Mouse (Mus musculus) testis, adult 2 months (tissue): ENCODE measurements around the gene Gm5141. TPM values are rescaled to one million over a fixed set of nuclear protein-coding genes. Genes with fewer than 3 reads are reported as not detected.
"Not testable (repeated sequence)": the region's sequence is repeated elsewhere in the genome, so short reads cannot be mapped to it uniquely, and the experiment has no call there.

Experiments
- H3K27ac ChIP-seq: fragments of 200-500 bp; 2 replicates; pipeline ENCODE4 v1.5.1; 2012; ENCODE audit warnings: low read depth, low read length; ENCODE audit not compliant: control insufficient read depth, insufficient read depth
- H3K27me3 ChIP-seq: fragments of 200-500 bp; 2 replicates; pipeline ENCODE4 v1.6.1; 2012; ENCODE audit warnings: mild to moderate bottlenecking, low read length, moderate library complexity; ENCODE audit not compliant: control insufficient read depth, insufficient read depth
- H3K36me3 ChIP-seq: fragments of 200-500 bp; 2 replicates; pipeline ENCODE4 v1.6.1; 2012; ENCODE audit warnings: mild to moderate bottlenecking, low read length; ENCODE audit not compliant: control insufficient read depth, insufficient read depth
- H3K4me1 ChIP-seq: fragments of 200-500 bp; 2 replicates; pipeline ENCODE4 v1.6.1; 2012; ENCODE audit warnings: low read length; ENCODE audit not compliant: control insufficient read depth, insufficient read depth
- H3K4me3 ChIP-seq: fragments of 200-500 bp; 2 replicates; pipeline ENCODE4 v1.5.1; 2012; ENCODE audit warnings: low read depth, mild to moderate bottlenecking, low read length, moderate library complexity, mixed read lengths; ENCODE audit not compliant: control insufficient read depth
- CTCF ChIP-seq: fragments of 200-500 bp; IDR thresholded peaks from 2 replicates; pipeline ENCODE4 v1.5.1; 2012; ENCODE audit warnings: low read depth, mild to moderate bottlenecking, inconsistent platforms, low read length, moderate library complexity; ENCODE audit not compliant: control insufficient read depth, insufficient read depth, insufficient replicate concordance
- POLR2A ChIP-seq: fragments of 200-500 bp; IDR thresholded peaks from 2 replicates; pipeline ENCODE4 v1.6.1; 2012; ENCODE audit warnings: low read depth, mild to moderate bottlenecking, inconsistent platforms, low read length, moderate library complexity; ENCODE audit not compliant: control insufficient read depth
- polyA plus RNA-seq: library from polyadenylated mRNA; depleted of rRNA; stranded (reverse); fragments of >200 nt; gene quantifications from 2 replicates; pipeline ENCODE4 v1.2.3, GENCODE M21; 2012; rRNA removed

Gm5141 gene
- polyA plus RNA-seq, 1 experiment = 1.4 TPM

DNA sequence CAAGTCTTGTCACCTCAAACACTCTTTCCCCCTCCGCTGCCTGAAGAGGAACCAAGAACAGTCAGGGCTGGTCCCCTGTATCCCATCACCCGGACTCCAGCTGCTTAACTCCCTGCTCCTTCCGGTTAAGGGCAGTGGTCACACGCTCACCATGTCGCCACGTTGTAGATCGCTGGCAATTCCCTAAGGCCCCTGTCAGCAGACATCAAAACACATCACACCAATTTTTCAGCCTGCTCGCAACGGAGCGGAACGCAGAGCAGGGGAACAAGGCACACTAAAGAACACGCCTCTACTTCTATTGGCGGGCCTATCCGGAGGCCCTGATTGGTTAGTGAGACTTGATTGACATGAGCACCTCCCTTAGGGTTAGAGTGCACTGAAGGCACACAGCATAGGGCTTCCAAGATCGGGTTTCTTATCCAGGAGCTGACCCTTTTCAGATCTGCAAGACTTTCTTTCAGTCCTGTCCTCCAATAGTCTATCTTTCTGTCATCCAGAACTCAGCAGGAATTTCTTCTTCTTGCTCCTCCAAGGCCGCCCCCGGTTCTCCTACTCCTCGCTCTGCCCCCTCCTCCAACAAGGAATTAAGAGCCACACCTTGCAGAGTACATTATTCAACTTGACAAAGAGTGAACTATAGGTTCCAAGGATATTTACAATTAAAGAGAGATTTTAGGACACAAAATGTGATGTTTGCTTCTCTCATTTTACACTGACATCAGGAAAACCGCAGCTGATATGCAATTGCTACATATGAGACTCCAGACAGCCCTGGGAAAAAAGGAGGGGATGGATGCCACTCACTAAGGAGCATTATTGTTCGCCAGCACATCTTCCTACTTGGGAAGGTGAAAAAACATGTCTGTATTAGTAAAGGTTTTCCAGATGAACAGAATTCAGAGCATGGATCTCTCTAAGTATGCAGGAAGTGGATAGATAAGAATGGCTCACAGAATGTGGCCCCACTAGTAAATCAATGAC is 24.9 kb downstream of the Gm5141 start, which contains the start of gene Platr25:
TSS of gene Platr25 (minus strand) at position 278 of the 984 bp plus-strand sequence.
- H3K27ac ChIP-seq = peak within 1 kb of the TSS; percentile 10; the same call in 1 of the 2 replicates
- peak; percentile 48; the same call in 1 of the 2 replicates for TF ChIP-seq POLR2A
- H3K27me3 ChIP-seq, H3K36me3 ChIP-seq, H3K4me1 ChIP-seq: not testable (repeated sequence)
- H3K4me3 ChIP-seq = peak within 1 kb of the TSS; percentile 83

DNA sequence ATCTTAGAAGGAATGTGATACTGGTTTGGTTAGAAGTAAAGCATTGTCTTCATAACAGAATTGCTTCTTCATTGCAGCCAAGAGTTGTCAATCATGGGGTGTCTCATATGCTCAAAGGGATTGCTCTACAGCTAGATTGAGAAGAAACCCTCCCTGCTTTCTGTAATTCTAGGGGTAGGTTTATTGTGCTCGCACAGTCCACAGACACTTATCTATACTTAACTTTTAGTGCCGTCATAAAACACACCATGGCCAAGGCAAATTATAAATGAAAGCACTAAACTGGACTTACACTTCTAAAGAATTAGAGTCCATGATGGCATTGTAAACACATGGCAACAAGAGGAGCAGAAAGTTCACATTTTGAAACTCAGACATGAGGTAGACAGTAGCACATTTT is 52.3 kb downstream of the Gm5141 start:
- Histone ChIP-seq H3K27ac (no peak overlapping the region), H3K4me1 (no peaks in the 10 kb centered on the region), H3K4me3 (no peak overlapping the region), H3K27me3 (no peaks in the 10 kb centered on the region), H3K36me3 (no peaks in the 10 kb centered on the region)
- TF ChIP-seq POLR2A (no peak), CTCF (no peak)

Other genes starting within 250 kb of the Gm5141 start
- gene Zfp935, start 227.3 kb downstream of the Gm5141 start, polyA plus RNA-seq = not detected in 2 replicates
- 0.64 and 1.2 TPM in 2 replicates for gene Zfp934, start 214.6 kb downstream of the Gm5141 start, polyA plus RNA-seq
- gene 6720489N17Rik, start 161.6 kb downstream of the Gm5141 start, polyA plus RNA-seq = not detected in 2 replicates
- gene Platr25, start 25.1 kb downstream of the Gm5141 start, polyA plus RNA-seq = 1.3 TPM in 2 replicates
- 0.29 and 0.41 TPM in 2 replicates for gene Fbp2, start 72.6 kb upstream of the Gm5141 start, polyA plus RNA-seq
- gene Fbp1, start 102.5 kb upstream of the Gm5141 start, polyA plus RNA-seq = 621 and 670 TPM in 2 replicates
- 26.6 and 29.8 TPM in 2 replicates for gene 2010111I01Rik, start 179.1 kb upstream of the Gm5141 start, polyA plus RNA-seq